Mouse (Mus musculus): ENCODE measurements around the gene Kcnj1.

GRCm38 (mm10) chr9:32448766-32449165 is 76.5 kb downstream of the Kcnj1 start:
- no peak for TF ChIP-seq GATA1 (IDR thresholded peaks at IDR 0.05; ENCODE audit: borderline replicate concordance, low read length)
- TF ChIP-seq FLI1 (IDR thresholded peaks at IDR 0.05; ENCODE audit: low read length), result no peak

Measured in megakaryocyte, embryonic 14.5 days (primary cell).